Mouse (Mus musculus): ENCODE data around the gene Ccdc34. TPM values are rescaled to one million over a fixed set of nuclear protein-coding genes. Genes with fewer than 3 reads are reported as not detected.

Ccdc34 gene
- polyA plus RNA-seq, 1 experiment from 2014 or later, result 38.7 TPM

GRCm38 (mm10) chr2:109979209-109979608 lies 38.4 kb upstream of the Ccdc34 start:
- H3K9me3 ChIP-seq (ENCODE audit: control insufficient read depth, low read length), result no peaks in the 10 kb centered on the region
- no peak for ATAC-seq (ENCODE audit: low read depth)
- no peak overlapping the region for H3K27ac ChIP-seq (ENCODE audit: low read length)
- peaks cover 3% of the 10 kb centered on the region for H3K27me3 ChIP-seq (ENCODE audit: control insufficient read depth, insufficient read depth, low read depth, low read length)
- H3K9ac ChIP-seq (ENCODE audit: low read length), result no peak overlapping the region
- no peak overlapping the region for H3K4me3 ChIP-seq (ENCODE audit: low read length)
- no peaks in the 10 kb centered on the region for H3K36me3 ChIP-seq (ENCODE audit: control insufficient read depth, insufficient read depth, low read length)
- no peaks in the 10 kb centered on the region for H3K4me1 ChIP-seq (replicated peaks; ENCODE audit: control insufficient read depth, insufficient read depth, low read length)
- no peak overlapping the region for H3K4me2 ChIP-seq (ENCODE audit: low read depth, low read length)

- 82% methylated on average over 6 of the region's 6 CpGs for WGBS
- no peaks in the 10 kb centered on the region for H3K4me1 ChIP-seq (replicated peaks; ENCODE audit: control insufficient read depth, insufficient read depth, low read length)
- H3K27ac ChIP-seq (ENCODE audit: low read length), result no peak overlapping the region
- H3K4me3 ChIP-seq (ENCODE audit: low read length), result no peak overlapping the region
- H3K4me2 ChIP-seq (ENCODE audit: low read depth, low read length), result no peak overlapping the region
- no peak for ATAC-seq (ENCODE audit: low read depth)
- no peaks in the 10 kb centered on the region for H3K36me3 ChIP-seq (ENCODE audit: control insufficient read depth, insufficient read depth, low read length)
- no peak overlapping the region for H3K9ac ChIP-seq (ENCODE audit: low read length)
- H3K9me3 ChIP-seq (ENCODE audit: control insufficient read depth, low read length), result no peaks in the 10 kb centered on the region
- peaks cover 10% of the 10 kb centered on the region for H3K27me3 ChIP-seq (ENCODE audit: control insufficient read depth, insufficient read depth, low read depth, low read length)
Observed at GRCm38 (mm10) chr2:109983435-109983834, 34.2 kb upstream of the Ccdc34 start.

DNA sequence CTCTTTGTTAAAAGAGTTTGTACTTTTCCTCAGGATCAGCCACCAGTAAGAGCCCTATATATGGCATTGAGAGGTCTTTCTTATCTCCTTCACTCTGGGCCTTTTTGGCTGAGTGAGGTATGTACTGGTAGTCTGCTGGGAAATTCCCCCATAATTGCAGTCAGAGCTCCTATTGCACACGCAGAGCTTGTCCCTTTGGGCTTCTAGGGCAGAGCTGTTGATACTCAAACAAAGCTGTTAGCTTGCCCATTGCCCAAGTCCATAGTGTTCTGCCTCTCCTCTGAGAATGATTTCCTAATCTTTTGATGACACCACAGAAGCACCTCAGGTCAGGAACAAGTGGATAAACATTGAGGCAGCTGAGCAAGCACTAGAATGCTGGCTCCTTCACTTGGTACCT lies 32.7 kb upstream of the Ccdc34 start:
- no peaks in the 10 kb centered on the region for H3K4me1 ChIP-seq (replicated peaks; ENCODE audit: control insufficient read depth, insufficient read depth, low read length)
- no peak overlapping the region for H3K4me3 ChIP-seq (ENCODE audit: low read length)
- H3K27ac ChIP-seq (ENCODE audit: low read length), result no peak overlapping the region
- H3K4me2 ChIP-seq (ENCODE audit: low read depth, low read length), result no peak overlapping the region
- no peak overlapping the region for H3K9ac ChIP-seq (ENCODE audit: low read length)
- H3K9me3 ChIP-seq (ENCODE audit: control insufficient read depth, low read length), result no peaks in the 10 kb centered on the region
- no peak for ATAC-seq (ENCODE audit: low read depth)
- 53% methylated on average over 1 of the region's 1 CpGs for WGBS
- H3K27me3 ChIP-seq (ENCODE audit: control insufficient read depth, insufficient read depth, low read depth, low read length), result peaks cover 10% of the 10 kb centered on the region
- no peaks in the 10 kb centered on the region for H3K36me3 ChIP-seq (ENCODE audit: control insufficient read depth, insufficient read depth, low read length)

DNA sequence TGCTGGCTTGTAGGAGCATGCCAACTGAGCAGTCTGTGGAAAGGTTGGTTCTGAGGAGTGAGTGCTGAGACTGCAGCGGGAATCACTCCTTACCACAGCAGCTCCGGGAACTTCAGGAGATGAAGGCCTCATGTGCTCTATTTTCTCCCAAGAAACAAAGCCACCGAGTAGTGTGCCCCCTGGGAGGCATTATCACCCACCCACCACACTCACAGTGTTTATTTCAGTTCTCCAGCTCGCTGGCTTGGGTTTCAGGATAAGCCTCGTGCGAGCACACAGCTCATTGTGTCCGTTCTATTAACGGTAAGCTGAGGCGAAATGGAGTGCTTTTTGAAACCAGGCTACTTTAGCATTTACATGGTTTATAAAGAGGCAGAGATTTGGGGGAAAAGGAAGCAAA lies 32.1 kb upstream of the Ccdc34 start:
- Histone ChIP-seq H3K36me3 (ENCODE audit: control insufficient read depth, insufficient read depth, low read length) (no peaks in the 10 kb centered on the region), H3K27ac (ENCODE audit: low read length) (no peak overlapping the region), H3K27me3 (ENCODE audit: control insufficient read depth, insufficient read depth, low read depth, low read length) (peaks cover 10% of the 10 kb centered on the region), H3K4me1 (replicated peaks; ENCODE audit: control insufficient read depth, insufficient read depth, low read length) (no peaks in the 10 kb centered on the region), H3K4me3 (ENCODE audit: low read length) (no peak overlapping the region), H3K9me3 (ENCODE audit: control insufficient read depth, low read length) (no peaks in the 10 kb centered on the region), H3K4me2 (ENCODE audit: low read depth, low read length) (no peak overlapping the region), H3K9ac (ENCODE audit: low read length) (no peak overlapping the region)
- no peak for ATAC-seq (ENCODE audit: low read depth)
- 37% methylated on average over 9 of the region's 9 CpGs for WGBS

- H3K27me3 ChIP-seq (ENCODE audit: control insufficient read depth, insufficient read depth, low read depth, low read length), result peaks cover 14% of the 10 kb centered on the region
- ATAC-seq (ENCODE audit: low read depth), result no peak
- WGBS, result 41% methylated on average over 11 of the region's 11 CpGs
- H3K27ac ChIP-seq (ENCODE audit: low read length), result no peak overlapping the region
- H3K4me3 ChIP-seq (ENCODE audit: low read length), result no peak overlapping the region
- H3K4me1 ChIP-seq (replicated peaks; ENCODE audit: control insufficient read depth, insufficient read depth, low read length), result no peaks in the 10 kb centered on the region
- H3K9me3 ChIP-seq (ENCODE audit: control insufficient read depth, low read length), result no peaks in the 10 kb centered on the region
- no peak overlapping the region for H3K9ac ChIP-seq (ENCODE audit: low read length)
- H3K4me2 ChIP-seq (ENCODE audit: low read depth, low read length), result no peak overlapping the region
- H3K36me3 ChIP-seq (ENCODE audit: control insufficient read depth, insufficient read depth, low read length), result no peaks in the 10 kb centered on the region
Observed at GRCm38 (mm10) chr2:109986036-109986785, 31.4 kb upstream of the Ccdc34 start.

DNA sequence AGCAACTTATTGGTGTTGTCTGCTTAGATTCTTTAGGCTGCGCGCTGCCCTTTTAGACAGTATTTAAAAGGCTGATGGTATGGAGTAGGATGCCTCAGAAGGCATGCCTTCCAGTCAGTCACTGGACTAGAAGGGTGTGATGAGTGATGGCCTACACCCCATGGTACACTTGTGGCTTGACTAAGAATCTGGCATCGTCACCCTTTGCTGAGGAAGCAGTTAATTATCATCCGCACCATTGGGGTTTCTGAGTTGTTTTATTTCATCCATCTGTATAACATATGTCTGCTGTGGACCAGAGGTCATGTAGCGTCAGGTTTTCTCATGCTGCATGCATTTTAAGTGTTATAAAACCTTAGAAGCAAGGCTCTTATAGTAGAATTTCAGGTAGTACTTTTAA lies 29.7 kb upstream of the Ccdc34 start:
- no peak for ATAC-seq (ENCODE audit: low read depth)
- Histone ChIP-seq H3K27ac (ENCODE audit: low read length) (no peak overlapping the region), H3K9ac (ENCODE audit: low read length) (no peak overlapping the region), H3K27me3 (ENCODE audit: control insufficient read depth, insufficient read depth, low read depth, low read length) (peaks cover 13% of the 10 kb centered on the region), H3K4me3 (ENCODE audit: low read length) (no peak overlapping the region), H3K9me3 (ENCODE audit: control insufficient read depth, low read length) (no peaks in the 10 kb centered on the region), H3K4me1 (replicated peaks; ENCODE audit: control insufficient read depth, insufficient read depth, low read length) (no peaks in the 10 kb centered on the region), H3K4me2 (ENCODE audit: low read depth, low read length) (no peak overlapping the region), H3K36me3 (ENCODE audit: control insufficient read depth, insufficient read depth, low read length) (no peaks in the 10 kb centered on the region)
- WGBS, result 75% methylated on average over 5 of the region's 5 CpGs

GRCm38 (mm10) chr2:109989196-109989595 lies 28.4 kb upstream of the Ccdc34 start:
- WGBS, result 3% methylated on average over 3 of the region's 3 CpGs

DNA sequence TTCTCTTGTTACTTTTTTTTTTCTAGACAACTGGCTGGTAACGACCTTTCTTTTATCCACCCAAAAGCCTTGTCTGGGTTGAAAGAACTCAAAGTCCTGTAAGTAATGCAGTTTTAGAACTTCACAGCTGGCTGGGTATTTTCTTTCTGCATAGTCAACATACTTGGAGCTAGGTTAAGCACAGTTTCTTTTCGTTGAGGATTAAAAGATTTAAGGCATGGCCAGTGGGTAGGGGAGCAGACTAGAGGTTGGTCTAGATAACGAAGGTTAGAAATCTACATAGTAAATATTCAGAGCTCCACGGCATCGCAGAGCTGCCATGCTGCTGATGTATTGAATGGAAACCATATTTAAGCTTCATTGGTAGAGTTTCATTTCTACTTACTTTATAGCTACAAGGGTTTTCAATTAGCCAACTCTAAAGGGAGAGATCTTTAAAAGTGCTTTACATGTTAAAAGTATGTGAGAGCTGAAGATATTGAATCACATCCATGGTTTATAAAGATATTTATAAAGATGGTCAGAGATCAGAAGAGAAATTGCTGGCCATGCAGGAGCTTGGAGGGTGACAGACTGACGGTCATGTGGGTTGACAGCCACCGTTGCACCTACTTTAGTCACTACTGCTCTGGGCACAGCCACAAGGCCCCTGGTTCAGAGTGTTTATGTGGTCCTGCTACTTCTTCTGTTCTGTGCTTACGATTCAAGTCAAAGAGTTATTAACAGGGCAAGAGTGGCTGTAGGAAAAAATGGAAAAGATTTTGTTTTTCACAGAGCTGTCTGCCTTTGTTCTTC lies 27.7 kb upstream of the Ccdc34 start:
- Histone ChIP-seq H3K4me1 (replicated peaks; ENCODE audit: control insufficient read depth, insufficient read depth, low read length) (no peaks in the 10 kb centered on the region), H3K4me2 (ENCODE audit: low read depth, low read length) (no peak overlapping the region), H3K36me3 (ENCODE audit: control insufficient read depth, insufficient read depth, low read length) (no peaks in the 10 kb centered on the region), H3K9ac (ENCODE audit: low read length) (no peak overlapping the region), H3K27me3 (ENCODE audit: control insufficient read depth, insufficient read depth, low read depth, low read length) (peaks cover 13% of the 10 kb centered on the region), H3K27ac (ENCODE audit: low read length) (no peak overlapping the region), H3K4me3 (ENCODE audit: low read length) (no peak overlapping the region), H3K9me3 (ENCODE audit: control insufficient read depth, low read length) (no peaks in the 10 kb centered on the region)
- 53% methylated on average over 8 of the region's 8 CpGs for WGBS
- no peak for ATAC-seq (ENCODE audit: low read depth)

More at GRCm38 (mm10) chr2:109989196-109989595, 28.4 kb upstream of the Ccdc34 start:
- Histone ChIP-seq H3K4me1 (replicated peaks; ENCODE audit: control insufficient read depth, insufficient read depth, low read length) (no peaks in the 10 kb centered on the region), H3K9me3 (ENCODE audit: control insufficient read depth, low read length) (no peaks in the 10 kb centered on the region), H3K9ac (ENCODE audit: low read length) (no peak overlapping the region), H3K4me3 (ENCODE audit: low read length) (no peak overlapping the region), H3K4me2 (ENCODE audit: low read depth, low read length) (no peak overlapping the region), H3K36me3 (ENCODE audit: control insufficient read depth, insufficient read depth, low read length) (no peaks in the 10 kb centered on the region), H3K27me3 (ENCODE audit: control insufficient read depth, insufficient read depth, low read depth, low read length) (peaks cover 15% of the 10 kb centered on the region), H3K27ac (ENCODE audit: low read length) (no peak overlapping the region)
- ATAC-seq (ENCODE audit: low read depth), result no peak

DNA sequence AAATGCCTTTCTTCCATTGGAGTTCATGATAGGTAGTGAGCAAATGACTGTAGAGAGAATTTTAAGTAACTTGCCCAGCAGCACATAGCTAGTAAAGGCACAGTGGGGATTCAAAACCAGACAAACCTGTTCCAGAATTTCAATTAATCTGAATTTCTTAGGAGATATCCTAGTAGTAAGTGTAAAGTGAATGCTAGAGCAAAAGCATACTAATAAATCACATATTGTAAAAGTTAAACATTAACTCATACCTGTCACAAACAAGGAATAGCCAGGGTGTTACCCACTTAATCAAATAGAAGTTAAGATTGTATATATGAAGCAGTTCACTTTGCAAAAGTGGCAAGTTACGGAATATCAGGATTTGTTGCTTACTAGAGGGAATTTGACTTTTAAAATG lies 25.9 kb upstream of the Ccdc34 start:
- ATAC-seq (ENCODE audit: low read depth), result no peak
- Histone ChIP-seq H3K27ac (ENCODE audit: low read length) (no peak overlapping the region), H3K4me2 (ENCODE audit: low read depth, low read length) (no peak overlapping the region), H3K9me3 (ENCODE audit: control insufficient read depth, low read length) (no peaks in the 10 kb centered on the region), H3K27me3 (ENCODE audit: control insufficient read depth, insufficient read depth, low read depth, low read length) (peaks cover 14% of the 10 kb centered on the region), H3K4me3 (ENCODE audit: low read length) (no peak overlapping the region), H3K4me1 (replicated peaks; ENCODE audit: control insufficient read depth, insufficient read depth, low read length) (no peaks in the 10 kb centered on the region), H3K9ac (ENCODE audit: low read length) (no peak overlapping the region), H3K36me3 (ENCODE audit: control insufficient read depth, insufficient read depth, low read length) (no peaks in the 10 kb centered on the region)
- 73% methylated on average over 1 of the region's 1 CpGs for WGBS
